Mouse (Mus musculus) heart, embryonic 12.5 days (tissue): ENCODE data around the gene Pheta2. TPM values are rescaled to one million over a fixed set of nuclear protein-coding genes. Genes with fewer than 3 reads are reported as not detected.
"Not testable (repeated sequence)": the region's sequence is repeated elsewhere in the genome, so short reads cannot be mapped to it uniquely, and the experiment has no call there.

ENCODE experiments used
- ATAC-seq: fragments of 200-750 bp; cut with Nextera tagmentation; 2 replicates; pipeline ENCODE4 v1.8.0; 2017; ENCODE audit warnings: moderate TSS enrichment, moderate library complexity; ENCODE audit not compliant: insufficient number of reproducible peaks, low FRiP score
- H3K27ac ChIP-seq: fragments of 300-500 bp; sonication (generic); 2 replicates; pipeline ENCODE4 v1.5.1; 2016; ENCODE audit warnings: mild to moderate bottlenecking, moderate library complexity; ENCODE audit not compliant: poor library complexity, severe bottlenecking
- H3K27me3 ChIP-seq: fragments of 300-500 bp; sonication (generic); replicated peaks from 2 replicates; pipeline ENCODE4 v1.6.1; 2016; ENCODE audit warnings: mild to moderate bottlenecking, moderate library complexity
- H3K36me3 ChIP-seq: fragments of 300-500 bp; sonication (generic); 2 replicates; pipeline ENCODE4 v1.6.1; 2016; ENCODE audit warnings: mild to moderate bottlenecking, moderate library complexity
- H3K4me1 ChIP-seq: fragments of 300-500 bp; sonication (generic); replicated peaks from 2 replicates; pipeline ENCODE4 v1.6.1; 2016; ENCODE audit warnings: mild to moderate bottlenecking
- H3K4me2 ChIP-seq: fragments of 300-500 bp; sonication (generic); 2 replicates; pipeline ENCODE4 v1.6.1; 2016; ENCODE audit warnings: mild to moderate bottlenecking, moderate library complexity
- H3K4me3 ChIP-seq: fragments of 300-500 bp; sonication (generic); 2 replicates; pipeline ENCODE4 v1.5.1; 2016; ENCODE audit warnings: mild to moderate bottlenecking
- H3K9ac ChIP-seq: fragments of 300-500 bp; sonication (generic); 2 replicates; pipeline ENCODE4 v1.6.1; 2016; ENCODE audit warnings: mild to moderate bottlenecking, moderate library complexity
- H3K9me3 ChIP-seq: fragments of 300-500 bp; sonication (generic); replicated peaks from 2 replicates; pipeline ENCODE4 v1.6.1; 2016; ENCODE audit warnings: mild to moderate bottlenecking, moderate library complexity
- WGBS: fragments of 180-500 bp; shearing (Covaris S2); methylation state at CpG from one replicate; pipeline ENCODE4 v1.1.7; 2016; 5-methylcytosine and 5-hydroxymethylcytosine counted together
- microRNA-seq: library from miRNA; unstranded; fragments of <30 nt; microRNA quantifications from one replicate; pipeline ENCODE4, GENCODE M21; 2017
- polyA plus RNA-seq: library from polyadenylated mRNA; unstranded; fragments of >200 nt; fragmentation: Nextera tagmentation; extraction: Ambion mirVana; gene quantifications from 2 replicates; pipeline ENCODE4 v1.2.1, GENCODE M21; 2016

The Pheta2 gene
- polyA plus RNA-seq, 1 experiment from 2014 or later: 9.8 TPM

GRCm38 (mm10) chr15:82382441-82382840 is 43.7 kb downstream of the Pheta2 start:
- 88% methylated on average over 2 of the region's 2 CpGs for WGBS
- ATAC-seq: no peak

DNA sequence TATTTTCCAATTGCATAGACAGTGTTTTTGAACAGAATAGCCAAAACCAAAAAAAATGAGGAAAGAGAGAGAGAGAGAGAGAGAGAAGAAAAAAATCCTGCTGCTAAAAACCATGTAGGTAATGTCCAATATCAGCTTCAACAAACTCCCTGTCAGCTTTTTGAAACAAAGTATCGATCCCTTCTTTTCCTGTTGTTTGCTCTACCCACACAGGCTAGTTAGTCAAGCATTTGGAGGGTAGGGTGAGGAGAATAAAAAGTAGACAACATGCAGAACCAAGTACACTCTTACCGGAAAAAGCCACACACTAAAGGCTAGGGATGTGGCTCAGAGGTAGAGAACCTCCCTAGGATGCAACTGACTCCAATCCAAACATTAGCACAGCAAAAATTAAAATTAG is 47.0 kb downstream of the Pheta2 start:
- no peak overlapping the region for H3K4me2 ChIP-seq
- H3K9me3 ChIP-seq: no peaks in the 10 kb centered on the region
- H3K27ac ChIP-seq: no peak overlapping the region
- H3K4me3 ChIP-seq: no peak overlapping the region
- H3K4me1 ChIP-seq: peaks cover 5% of the 10 kb centered on the region; the same call in 1 of the 2 replicates
- ATAC-seq: no peak
- H3K27me3 ChIP-seq: no peaks in the 10 kb centered on the region
- no peaks in the 10 kb centered on the region for H3K36me3 ChIP-seq
- 81% methylated on average over 2 of the region's 2 CpGs for WGBS
- no peak overlapping the region for H3K9ac ChIP-seq

More at GRCm38 (mm10) chr15:82382441-82382840, 43.7 kb downstream of the Pheta2 start:
- H3K4me1 ChIP-seq: peaks cover 26% of the 10 kb centered on the region
- no peaks in the 10 kb centered on the region for H3K36me3 ChIP-seq
- H3K4me2 ChIP-seq: no peak overlapping the region
- H3K9me3 ChIP-seq: no peaks in the 10 kb centered on the region
- no peak overlapping the region for H3K4me3 ChIP-seq
- no peaks in the 10 kb centered on the region for H3K27me3 ChIP-seq
- no peak overlapping the region for H3K27ac ChIP-seq
- H3K9ac ChIP-seq: no peak overlapping the region

- H3K36me3 ChIP-seq, H3K4me2 ChIP-seq, H3K9me3 ChIP-seq, H3K4me1 ChIP-seq, H3K27ac ChIP-seq, H3K9ac ChIP-seq, ATAC-seq, H3K27me3 ChIP-seq, H3K4me3 ChIP-seq: not testable (repeated sequence)
- WGBS: 88% methylated on average over 10 of the region's 10 CpGs
Observed at GRCm38 (mm10) chr15:82389916-82390315, 51.2 kb downstream of the Pheta2 start.

DNA sequence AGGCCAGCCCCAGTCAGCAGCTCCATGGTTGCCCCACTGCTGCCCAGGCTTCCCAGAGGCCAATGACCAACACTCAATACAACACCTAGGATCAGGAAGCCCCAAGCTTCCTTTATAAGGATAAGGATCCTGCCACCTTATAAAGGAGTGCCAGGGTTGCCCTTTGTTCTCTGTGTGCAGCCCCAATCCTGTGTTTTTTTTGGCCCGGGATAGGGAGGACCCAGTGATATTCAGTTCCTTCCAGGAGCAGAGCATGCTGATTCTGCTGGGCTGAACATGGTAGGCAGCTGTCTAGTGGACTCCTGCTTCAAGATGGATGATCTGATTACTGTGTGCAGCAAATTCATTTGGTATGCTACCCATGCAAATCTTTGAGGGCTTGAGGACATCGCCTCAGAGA is 55.2 kb downstream of the Pheta2 start, which contains the start of gene Cyp2d11:
Cyp2d11 (minus strand) TSS at position 101 of the 400 bp plus-strand sequence.
- H3K9me3 ChIP-seq, ATAC-seq, H3K36me3 ChIP-seq, H3K9ac ChIP-seq, H3K4me1 ChIP-seq, H3K4me3 ChIP-seq, H3K4me2 ChIP-seq, H3K27ac ChIP-seq, H3K27me3 ChIP-seq: not testable (repeated sequence)
- WGBS: 74% methylated on average over 2 of the region's 2 CpGs

Small RNAs within 50 kb of the gene (microRNA-seq; reads per million reads assigned to microRNA genes)
- not detected for gene Mir7684

Other genes starting within 250 kb of the Pheta2 start
- gene Ccdc134, start 211.0 kb upstream of the Pheta2 start, polyA plus RNA-seq: 8.7 and 11.1 TPM in 2 replicates
- gene Srebf2, start 191.8 kb upstream of the Pheta2 start, polyA plus RNA-seq: 110 and 118 TPM in 2 replicates
- 0.19 and 0.35 TPM in 2 replicates for gene Shisa8, start 126.1 kb upstream of the Pheta2 start, polyA plus RNA-seq
- gene Tnfrsf13c, start 114.6 kb upstream of the Pheta2 start, polyA plus RNA-seq: 0.09 TPM in 1 of 2 replicates, not detected in the other
- gene Cenpm, start 94.2 kb upstream of the Pheta2 start, polyA plus RNA-seq: 57.9 and 67.0 TPM in 2 replicates
- gene 1500009C09Rik, start 86.5 kb upstream of the Pheta2 start, polyA plus RNA-seq: not detected in 2 replicates
- gene Sept3, start 64.0 kb upstream of the Pheta2 start, polyA plus RNA-seq: 3.8 and 4.9 TPM in 2 replicates
- gene Wbp2nl, start 40.0 kb upstream of the Pheta2 start, polyA plus RNA-seq: 0.35 and 0.66 TPM in 2 replicates
- 40.5 and 44.6 TPM in 2 replicates for gene Naga, start within 50 bp of the Pheta2 start, polyA plus RNA-seq
- 299 and 309 TPM in 2 replicates for gene Smdt1, start within 50 bp of the Pheta2 start, polyA plus RNA-seq
- 475 and 496 TPM in 2 replicates for gene Ndufa6, start 15.4 kb downstream of the Pheta2 start, polyA plus RNA-seq
- 7.3 and 8.0 TPM in 2 replicates for gene Cyp2d22, start 41.3 kb downstream of the Pheta2 start, polyA plus RNA-seq
- not detected in 2 replicates for gene Cyp2d11, start 55.1 kb downstream of the Pheta2 start, polyA plus RNA-seq
- gene Cyp2d10, start 68.3 kb downstream of the Pheta2 start, polyA plus RNA-seq: 0.15 TPM in 1 of 2 replicates, not detected in the other
- gene Cyp2d9, start 94.5 kb downstream of the Pheta2 start, polyA plus RNA-seq: not detected in 2 replicates
- gene Cyp2d12, start 216.1 kb downstream of the Pheta2 start, polyA plus RNA-seq: not detected in 2 replicates